Mouse (Mus musculus) liver, postnatal 0 days (tissue): Measurements from ENCODE around the gene Cdc6. TPM values are rescaled to one million over a fixed set of nuclear protein-coding genes. Genes with fewer than 3 reads are reported as not detected.

ENCODE experiments used
- ATAC-seq: fragments of 200-750 bp; cut with Nextera tagmentation; 2 replicates; pipeline ENCODE4 v1.8.0; 2017; ENCODE audit warnings: mild to moderate bottlenecking, moderate library complexity
- DNase-seq: peaks from one replicate; pipeline ENCODE4 v3.0.0-alpha.2; 2016
- H3K27ac ChIP-seq: fragments of 300-500 bp; sonication (generic); 2 replicates; pipeline ENCODE4 v1.5.1; 2014; ENCODE audit warnings: antibody characterized with exemption, moderate library complexity, mild to moderate bottlenecking, low read depth
- H3K27me3 ChIP-seq: fragments of 300-500 bp; sonication (generic); 2 replicates; pipeline ENCODE4 v1.6.1; 2014; ENCODE audit warnings: low read length, control low read depth, mixed read lengths; ENCODE audit not compliant: insufficient read depth
- H3K36me3 ChIP-seq: fragments of 300-500 bp; sonication (generic); replicated peaks from 2 replicates; pipeline ENCODE4 v1.6.1; 2014; ENCODE audit warnings: mild to moderate bottlenecking, control low read depth, low read length, moderate library complexity, mixed read lengths; ENCODE audit not compliant: insufficient read depth
- H3K4me1 ChIP-seq: fragments of 300-500 bp; sonication (generic); 2 replicates; pipeline ENCODE4 v1.6.1; 2014; ENCODE audit warnings: antibody characterized with exemption, mild to moderate bottlenecking, control low read depth; ENCODE audit not compliant: insufficient read depth
- H3K4me2 ChIP-seq: fragments of 300-500 bp; sonication (generic); 2 replicates; pipeline ENCODE4 v1.6.1; 2014; ENCODE audit warnings: low read depth, mild to moderate bottlenecking, low read length, moderate library complexity, mixed read lengths
- H3K4me3 ChIP-seq: fragments of 300-500 bp; sonication (generic); 2 replicates; pipeline ENCODE4 v1.5.1; 2014; ENCODE audit warnings: low read depth, low read length
- H3K9ac ChIP-seq: fragments of 300-500 bp; sonication (generic); replicated peaks from 2 replicates; pipeline ENCODE4 v1.6.1; 2014; ENCODE audit warnings: mild to moderate bottlenecking, moderate library complexity
- H3K9me3 ChIP-seq: fragments of 300-500 bp; sonication (generic); 2 replicates; pipeline ENCODE4 v1.6.1; 2016; ENCODE audit warnings: mild to moderate bottlenecking, control low read depth, low read length, mixed read lengths
- CTCF ChIP-seq: sonication (generic); IDR thresholded peaks from 2 replicates; pipeline ENCODE4 v1.5.1; 2016; ENCODE audit warnings: antibody characterized with exemption, low read depth
- EP300 ChIP-seq: IDR thresholded peaks from 2 replicates; pipeline ENCODE4 v1.6.1; 2016; ENCODE audit warnings: antibody characterized with exemption, low read depth, mild to moderate bottlenecking
- WGBS: fragments of 180-500 bp; shearing (Covaris S2); extraction: QIAGEN DNeasy Blood & Tissue Kit; methylation state at CpG from one replicate; pipeline ENCODE4 v1.1.7; 2014; ENCODE audit not compliant: insufficient replicate concordance; 5-methylcytosine and 5-hydroxymethylcytosine counted together
- polyA plus RNA-seq: library from polyadenylated mRNA; unstranded; fragments of >200 nt; fragmentation: Nextera tagmentation; extraction: Ambion mirVana; gene quantifications from 2 replicates; pipeline ENCODE4 v1.2.1, GENCODE M21; 2015

The Cdc6 gene
- polyA plus RNA-seq, 1 experiment from 2014 or later: 22.3 TPM

GRCm38 (mm10) chr11:98939953-98940641 is 32.5 kb downstream of the Cdc6 start:
- peak overlapping the region; percentile 83 for H3K4me2 ChIP-seq
- peak overlapping the region; percentile 77; the same call in 1 of the 2 replicates for H3K27ac ChIP-seq
- ATAC-seq (no peak), DNase-seq (no peak)
- H3K9me3 ChIP-seq: no peaks in the 10 kb centered on the region
- 60% methylated on average over 11 of the region's 11 CpGs for WGBS
- H3K36me3 ChIP-seq: no peaks in the 10 kb centered on the region
- H3K4me1 ChIP-seq: peaks cover 81% of the 10 kb centered on the region
- peaks cover 16% of the 10 kb centered on the region for H3K27me3 ChIP-seq
- H3K4me3 ChIP-seq: no peak overlapping the region
- H3K9ac ChIP-seq: peak overlapping the region; percentile 57; the same call in 1 of the 2 replicates
- no peak for TF ChIP-seq CTCF
- TF ChIP-seq EP300: no peak

GRCm38 (mm10) chr11:98940776-98941175 is 33.2 kb downstream of the Cdc6 start:
- peak overlapping the region; percentile 77; the same call in 1 of the 2 replicates for H3K27ac ChIP-seq
- peak overlapping the region; percentile 57 for H3K9ac ChIP-seq
- DNase-seq (no peak), ATAC-seq (no peak)
- H3K27me3 ChIP-seq: peaks cover 12% of the 10 kb centered on the region
- no peaks in the 10 kb centered on the region for H3K36me3 ChIP-seq
- H3K4me3 ChIP-seq: peak overlapping the region; percentile 35; the same call in 1 of the 2 replicates
- no peaks in the 10 kb centered on the region for H3K9me3 ChIP-seq
- H3K4me1 ChIP-seq: peaks cover 84% of the 10 kb centered on the region
- TF ChIP-seq CTCF (no peak), EP300 (no peak)
- WGBS: 84% methylated on average over 3 of the region's 3 CpGs
- peak overlapping the region; percentile 83 for H3K4me2 ChIP-seq

GRCm38 (mm10) chr11:98941341-98941825 is 33.8 kb downstream of the Cdc6 start:
- peaks cover 84% of the 10 kb centered on the region for H3K4me1 ChIP-seq
- peaks cover 6% of the 10 kb centered on the region for H3K27me3 ChIP-seq
- WGBS: 4% methylated on average over 12 of the region's 12 CpGs
- H3K9ac ChIP-seq: peak overlapping the region; percentile 57
- H3K36me3 ChIP-seq: no peaks in the 10 kb centered on the region
- DNase-seq: no peak
- ATAC-seq: no peak
- peak overlapping the region; percentile 83 for H3K4me2 ChIP-seq
- TF ChIP-seq EP300: no peak
- TF ChIP-seq CTCF: no peak
- H3K4me3 ChIP-seq: peak overlapping the region; percentile 35
- peak overlapping the region; percentile 77 for H3K27ac ChIP-seq
- no peaks in the 10 kb centered on the region for H3K9me3 ChIP-seq

- Histone ChIP-seq H3K36me3 (no peaks in the 10 kb centered on the region), H3K4me3 (peak overlapping the region; percentile 35), H3K4me1 (peaks cover 78% of the 10 kb centered on the region), H3K4me2 (peak overlapping the region; percentile 83), H3K9me3 (no peaks in the 10 kb centered on the region), H3K9ac (peak overlapping the region; percentile 57), H3K27ac (peak overlapping the region; percentile 77), H3K27me3 (peaks cover 3% of the 10 kb centered on the region; the same call in 1 of the 2 replicates)
- no peak for TF ChIP-seq CTCF
- TF ChIP-seq EP300: peak; percentile 57; the same call in 1 of the 2 replicates
- peak; percentile 52 for ATAC-seq
- peak; percentile 87 for DNase-seq
- WGBS: 7% methylated on average over 15 of the region's 15 CpGs
Observed at GRCm38 (mm10) chr11:98941826-98942550, 34.4 kb downstream of the Cdc6 start.

GRCm38 (mm10) chr11:98942555-98942922 is 34.9 kb downstream of the Cdc6 start:
- H3K4me2 ChIP-seq: peak overlapping the region; percentile 83
- H3K9ac ChIP-seq: peak overlapping the region; percentile 36; the same call in 1 of the 2 replicates
- H3K27me3 ChIP-seq: peaks cover 3% of the 10 kb centered on the region; the same call in 1 of the 2 replicates
- WGBS: 31% methylated on average over 3 of the region's 3 CpGs
- H3K27ac ChIP-seq: peak overlapping the region; percentile 77
- H3K4me3 ChIP-seq: peak overlapping the region; percentile 35
- peaks cover 84% of the 10 kb centered on the region for H3K4me1 ChIP-seq
- H3K9me3 ChIP-seq: no peaks in the 10 kb centered on the region
- no peak for ATAC-seq
- DNase-seq: no peak
- TF ChIP-seq CTCF: no peak
- TF ChIP-seq EP300: no peak
- H3K36me3 ChIP-seq: no peaks in the 10 kb centered on the region
